Mouse (Mus musculus): ENCODE measurements around the gene Mrps18b. TPM values are rescaled to one million over a fixed set of nuclear protein-coding genes. Genes with fewer than 3 reads are reported as not detected.

Mrps18b gene
- polyA plus RNA-seq, 1 experiment = 89.8 TPM

GRCm38 (mm10) chr17:35932608-35933007, 16.4 kb upstream of the Mrps18b start:
- no peak for TF ChIP-seq POLR2A (IDR thresholded peaks at IDR 0.05; ENCODE audit: low read depth, low read length)
- no peak for TF ChIP-seq CTCF (IDR thresholded peaks at IDR 0.05; ENCODE audit: borderline replicate concordance, insufficient read depth, low read length)
- H3K4me1 ChIP-seq (ENCODE audit: control insufficient read depth, insufficient read depth, low read length) = no peaks in the 10 kb centered on the region
- no peak overlapping the region for H3K4me3 ChIP-seq (ENCODE audit: insufficient read depth, low read length)
- no peak overlapping the region for H3K27ac ChIP-seq (ENCODE audit: insufficient read depth, low read length)

DNA sequence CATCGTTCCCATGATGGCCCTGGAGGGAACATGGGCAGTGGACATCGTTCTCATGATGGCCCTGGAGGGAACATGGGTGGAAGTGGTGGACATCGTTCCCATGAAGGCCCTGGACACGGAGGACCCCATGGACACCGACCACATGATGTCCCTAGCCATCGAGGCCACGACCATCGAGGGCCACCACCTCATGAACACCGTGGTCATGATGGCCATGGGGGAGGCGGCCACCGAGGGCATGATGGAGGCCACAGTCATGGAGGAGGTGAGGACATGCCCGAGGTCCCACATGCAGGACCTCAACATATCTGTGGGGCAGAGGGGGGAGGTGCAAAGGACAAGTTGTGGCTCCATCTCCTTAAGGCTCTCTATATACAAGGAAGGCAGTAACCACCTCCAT, 14.4 kb upstream of the Mrps18b start:
- H3K27ac ChIP-seq (ENCODE audit: insufficient read depth, low read length) = no peak overlapping the region
- no peak for TF ChIP-seq POLR2A (IDR thresholded peaks at IDR 0.05; ENCODE audit: low read depth, low read length)
- no peak for TF ChIP-seq CTCF (IDR thresholded peaks at IDR 0.05; ENCODE audit: borderline replicate concordance, insufficient read depth, low read length)
- H3K4me1 ChIP-seq (ENCODE audit: control insufficient read depth, insufficient read depth, low read length) = no peaks in the 10 kb centered on the region
- no peak overlapping the region for H3K4me3 ChIP-seq (ENCODE audit: insufficient read depth, low read length)

DNA sequence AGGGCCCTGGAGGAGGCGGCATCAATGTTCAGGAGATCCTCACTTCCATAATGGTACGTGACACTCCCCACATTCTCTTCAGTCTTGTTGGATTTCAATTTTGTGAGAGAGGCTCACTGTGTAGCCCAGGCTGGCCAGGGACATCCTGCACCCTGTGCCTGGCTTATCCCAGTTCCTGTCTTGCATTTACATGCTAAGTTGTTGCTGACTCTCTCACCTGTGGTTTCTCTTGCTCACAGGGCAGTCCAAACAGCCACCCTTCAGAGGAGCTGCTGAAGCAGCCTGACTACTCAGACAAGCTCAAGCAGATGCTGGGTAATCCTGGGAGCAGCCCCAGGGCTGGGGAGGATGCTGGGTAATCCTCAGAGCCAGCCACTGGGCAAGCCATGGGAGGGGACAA, 13.3 kb upstream of the Mrps18b start:
- no peak for TF ChIP-seq CTCF (IDR thresholded peaks at IDR 0.05; ENCODE audit: borderline replicate concordance, insufficient read depth, low read length)
- TF ChIP-seq POLR2A (IDR thresholded peaks at IDR 0.05; ENCODE audit: low read depth, low read length) = no peak
- no peaks in the 10 kb centered on the region for H3K4me1 ChIP-seq (ENCODE audit: control insufficient read depth, insufficient read depth, low read length)

GRCm38 (mm10) chr17:35927471-35927870, 11.3 kb upstream of the Mrps18b start:
- Histone ChIP-seq H3K4me3 (ENCODE audit: insufficient read depth, low read length) (no peak overlapping the region), H3K4me1 (ENCODE audit: control insufficient read depth, insufficient read depth, low read length) (no peaks in the 10 kb centered on the region), H3K27ac (ENCODE audit: insufficient read depth, low read length) (no peak overlapping the region)
- TF ChIP-seq POLR2A (IDR thresholded peaks at IDR 0.05; ENCODE audit: low read depth, low read length) (no peak), CTCF (IDR thresholded peaks at IDR 0.05; ENCODE audit: borderline replicate concordance, insufficient read depth, low read length) (no peak)

More for the DNA sequence above, 13.3 kb upstream of the Mrps18b start:
- Histone ChIP-seq H3K4me3 (ENCODE audit: insufficient read depth, low read length) (no peak overlapping the region), H3K27ac (ENCODE audit: insufficient read depth, low read length) (no peak overlapping the region)

DNA sequence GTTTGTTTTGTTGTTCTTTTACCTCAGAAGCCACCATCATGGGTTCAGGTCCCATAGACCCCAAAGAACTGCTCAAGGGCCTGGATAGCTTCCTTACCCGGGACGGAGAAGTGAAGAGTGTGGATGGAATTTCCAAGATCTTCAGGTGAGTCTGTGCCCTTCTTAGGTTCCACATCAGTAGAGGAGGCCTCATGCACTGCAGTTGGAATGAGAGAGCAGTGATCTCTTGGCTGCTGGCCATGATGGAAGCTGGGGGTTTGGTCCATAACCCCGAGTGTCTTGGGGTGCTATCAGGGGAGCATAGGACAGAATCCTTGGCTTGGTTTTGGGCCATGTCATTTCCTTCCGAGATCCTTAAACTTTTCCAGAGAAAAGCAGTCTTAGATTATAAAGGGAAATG, 7.1 kb upstream of the Mrps18b start:
- Histone ChIP-seq H3K4me1 (ENCODE audit: control insufficient read depth, insufficient read depth, low read length) (peaks cover 5% of the 10 kb centered on the region), H3K27ac (ENCODE audit: insufficient read depth, low read length) (no peak overlapping the region), H3K4me3 (ENCODE audit: insufficient read depth, low read length) (no peak overlapping the region)
- TF ChIP-seq CTCF (IDR thresholded peaks at IDR 0.05; ENCODE audit: borderline replicate concordance, insufficient read depth, low read length) = no peak
- peak; percentile 48 for TF ChIP-seq POLR2A (IDR thresholded peaks at IDR 0.05; ENCODE audit: low read depth, low read length)

DNA sequence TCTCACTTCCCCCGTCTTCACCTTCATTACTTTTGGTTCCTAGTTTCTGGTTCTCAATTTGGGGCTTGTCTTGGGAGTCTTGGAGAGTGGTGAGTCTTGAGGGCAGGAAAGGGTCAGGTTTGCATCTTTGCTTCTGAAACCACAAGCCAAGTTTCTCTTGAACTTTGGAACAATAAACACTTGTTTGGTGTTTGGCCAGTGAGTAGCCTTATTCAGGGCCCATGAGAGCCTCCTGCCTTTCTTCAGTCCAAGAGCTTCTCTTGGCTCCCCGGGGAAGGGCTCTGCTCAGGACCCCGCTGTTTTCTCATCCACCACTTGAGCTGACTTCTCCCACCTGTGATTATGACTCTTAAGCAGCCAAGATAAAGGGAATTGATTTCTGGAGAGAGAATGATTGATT, 6.4 kb upstream of the Mrps18b start:
- TF ChIP-seq POLR2A (IDR thresholded peaks at IDR 0.05; ENCODE audit: low read depth, low read length) = peak; percentile 31; the same call in 1 of the 2 replicates
- TF ChIP-seq CTCF (IDR thresholded peaks at IDR 0.05; ENCODE audit: borderline replicate concordance, insufficient read depth, low read length) = no peak
- Histone ChIP-seq H3K4me1 (ENCODE audit: control insufficient read depth, insufficient read depth, low read length) (peaks cover 5% of the 10 kb centered on the region), H3K4me3 (ENCODE audit: insufficient read depth, low read length) (no peak overlapping the region), H3K27ac (ENCODE audit: insufficient read depth, low read length) (no peak overlapping the region)

DNA sequence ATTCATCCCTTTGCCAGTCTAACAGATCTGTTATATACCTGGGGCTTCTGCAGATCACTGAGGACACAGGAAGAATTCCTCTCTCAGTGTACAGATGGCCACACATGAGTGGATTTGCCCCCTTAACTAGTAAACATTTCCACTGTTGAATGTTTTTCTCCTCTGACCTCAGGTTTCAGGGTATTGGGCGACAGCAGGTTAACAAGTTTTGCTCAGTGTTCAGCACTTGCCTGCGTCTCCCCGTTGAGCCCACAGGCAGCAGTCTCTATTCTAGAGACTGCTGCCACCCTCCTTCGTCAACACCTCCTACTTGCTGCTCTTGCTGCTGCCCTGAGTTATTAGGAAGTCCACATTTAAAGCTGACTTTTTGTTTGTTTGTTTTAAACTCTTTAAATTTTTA, 5.5 kb upstream of the Mrps18b start:
- TF ChIP-seq POLR2A (IDR thresholded peaks at IDR 0.05; ENCODE audit: low read depth, low read length) (peak; percentile 58; the same call in 1 of the 2 replicates), CTCF (IDR thresholded peaks at IDR 0.05; ENCODE audit: borderline replicate concordance, insufficient read depth, low read length) (no peak)
- no peak overlapping the region for H3K4me3 ChIP-seq (ENCODE audit: insufficient read depth, low read length)
- peaks cover 5% of the 10 kb centered on the region for H3K4me1 ChIP-seq (ENCODE audit: control insufficient read depth, insufficient read depth, low read length)
- no peak overlapping the region for H3K27ac ChIP-seq (ENCODE audit: insufficient read depth, low read length)

- H3K27ac ChIP-seq (ENCODE audit: insufficient read depth, low read length) = no peak overlapping the region
- TF ChIP-seq CTCF (IDR thresholded peaks at IDR 0.05; ENCODE audit: borderline replicate concordance, insufficient read depth, low read length) (no peak), POLR2A (IDR thresholded peaks at IDR 0.05; ENCODE audit: low read depth, low read length) (peak; percentile 54)
- H3K4me1 ChIP-seq (ENCODE audit: control insufficient read depth, insufficient read depth, low read length) = peaks cover 5% of the 10 kb centered on the region
- H3K4me3 ChIP-seq (ENCODE audit: insufficient read depth, low read length) = no peak overlapping the region
These were observed 4.8 kb upstream of the Mrps18b start for GRCm38 (mm10) chr17:35920862-35921562.

DNA sequence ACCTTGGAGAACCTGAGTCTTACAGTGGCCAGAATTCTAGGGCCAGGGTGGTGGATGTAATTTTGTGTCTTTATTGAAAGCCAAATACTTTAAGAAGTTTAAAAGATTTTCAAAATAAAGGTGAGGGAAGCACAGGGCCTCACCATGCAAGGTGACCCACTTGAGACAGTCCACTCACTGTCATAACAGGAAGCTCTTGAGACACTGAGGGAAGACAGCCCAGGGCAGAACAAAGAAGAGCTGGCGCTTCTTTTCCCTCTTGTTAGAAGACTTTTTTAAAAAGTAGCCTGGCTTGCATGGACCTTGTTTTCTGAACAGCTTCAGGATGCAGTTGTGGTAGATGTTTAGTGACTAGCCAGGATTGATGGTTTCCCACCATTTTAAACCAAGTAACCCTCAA, 4.2 kb upstream of the Mrps18b start:
- TF ChIP-seq POLR2A (IDR thresholded peaks at IDR 0.05; ENCODE audit: low read depth, low read length) (peak; percentile 7), CTCF (IDR thresholded peaks at IDR 0.05; ENCODE audit: borderline replicate concordance, insufficient read depth, low read length) (no peak)
- Histone ChIP-seq H3K4me1 (ENCODE audit: control insufficient read depth, insufficient read depth, low read length) (peaks cover 5% of the 10 kb centered on the region), H3K4me3 (ENCODE audit: insufficient read depth, low read length) (no peak overlapping the region), H3K27ac (ENCODE audit: insufficient read depth, low read length) (no peak overlapping the region)

DNA sequence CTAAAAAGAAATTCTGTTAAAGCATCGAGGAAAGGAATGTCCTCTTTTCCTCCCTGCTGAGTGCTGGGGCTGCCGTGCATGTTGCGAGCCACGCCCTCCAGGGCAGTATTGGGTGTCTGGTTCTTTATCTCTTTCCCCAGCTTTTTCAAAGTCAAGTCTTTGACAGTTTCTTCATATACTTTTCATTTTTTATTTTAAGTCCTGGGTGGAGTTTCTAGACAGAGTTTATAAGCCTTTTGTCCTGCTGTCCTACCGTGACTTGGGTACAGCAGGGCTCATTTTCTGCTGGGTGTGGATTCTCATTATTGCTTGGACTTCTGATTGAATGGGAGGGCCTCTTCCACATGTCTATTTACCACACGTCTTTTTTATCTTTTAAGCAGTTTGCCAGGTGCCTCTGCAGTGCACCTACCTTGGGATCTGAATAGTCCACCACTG, 3.7 kb upstream of the Mrps18b start:
- H3K4me3 ChIP-seq (ENCODE audit: insufficient read depth, low read length) = no peak overlapping the region
- peaks cover 5% of the 10 kb centered on the region for H3K4me1 ChIP-seq (ENCODE audit: control insufficient read depth, insufficient read depth, low read length)
- TF ChIP-seq POLR2A (IDR thresholded peaks at IDR 0.05; ENCODE audit: low read depth, low read length) = peak; percentile 5
- TF ChIP-seq CTCF (IDR thresholded peaks at IDR 0.05; ENCODE audit: borderline replicate concordance, insufficient read depth, low read length) = no peak
- no peak overlapping the region; the same call in 1 of the 2 replicates for H3K27ac ChIP-seq (ENCODE audit: insufficient read depth, low read length)
